Mouse (Mus musculus): Measurements from ENCODE around the gene Pgm2.

The Pgm2 gene

GRCm38 (mm10) chr5:64077353-64077752, 15.4 kb upstream of the Pgm2 start:
- DNase-seq, result no peak

- no peak for DNase-seq
These were observed 13.8 kb upstream of the Pgm2 start for GRCm38 (mm10) chr5:64078740-64079461.

GRCm38 (mm10) chr5:64079462-64079817, 13.3 kb upstream of the Pgm2 start:
- no peak for DNase-seq

GRCm38 (mm10) chr5:64083447-64084359, 9.0 kb upstream of the Pgm2 start:
- no peak for DNase-seq

GRCm38 (mm10) chr5:64085405-64085804, 7.3 kb upstream of the Pgm2 start:
- DNase-seq, result no peak

- no peak for DNase-seq
These were observed 4.0 kb upstream of the Pgm2 start for GRCm38 (mm10) chr5:64088740-64089139.

GRCm38 (mm10) chr5:64093349-64093871, 660 bp downstream of the Pgm2 start:
- DNase-seq, result no peak

GRCm38 (mm10) chr5:64095342-64095993, 2.7 kb downstream of the Pgm2 start:
- DNase-seq, result no peak

- no peak for DNase-seq
These were observed 9.4 kb downstream of the Pgm2 start for GRCm38 (mm10) chr5:64101993-64102716.

GRCm38 (mm10) chr5:64102717-64103075, 9.9 kb downstream of the Pgm2 start:
- DNase-seq, result no peak

GRCm38 (mm10) chr5:64107596-64108289, 15.0 kb downstream of the Pgm2 start:
- no peak for DNase-seq

GRCm38 (mm10) chr5:64109217-64109616, 16.5 kb downstream of the Pgm2 start:
- DNase-seq, result no peak

- DNase-seq, result no peak
These were observed 19.6 kb downstream of the Pgm2 start for GRCm38 (mm10) chr5:64112360-64112759.

GRCm38 (mm10) chr5:64114210-64114609, 21.5 kb downstream of the Pgm2 start:
- no peak for DNase-seq

- no peak for DNase-seq
These were observed 24.4 kb downstream of the Pgm2 start for GRCm38 (mm10) chr5:64117191-64117590.

GRCm38 (mm10) chr5:64125783-64126182, 33.0 kb downstream of the Pgm2 start:
- no peak for DNase-seq

GRCm38 (mm10) chr5:64131550-64131949, 38.8 kb downstream of the Pgm2 start:
- no peak for DNase-seq

- no peak for DNase-seq
These were observed 41.2 kb downstream of the Pgm2 start for GRCm38 (mm10) chr5:64133901-64134300.

- no peak for DNase-seq
These were observed 43.6 kb downstream of the Pgm2 start for GRCm38 (mm10) chr5:64136325-64136724.

GRCm38 (mm10) chr5:64140202-64140601, 47.5 kb downstream of the Pgm2 start:
- no peak for DNase-seq

- DNase-seq, result peak; percentile 71
These were observed 51.6 kb downstream of the Pgm2 start for GRCm38 (mm10) chr5:64144315-64144714.

GRCm38 (mm10) chr5:64146384-64147005, 53.7 kb downstream of the Pgm2 start:
- no peak for DNase-seq

All from cerebellum, adult 8-10 months (tissue).